Mouse (Mus musculus) layer of hippocampus, postnatal 25 days (tissue): ENCODE results near the gene Gli2. TPM values are rescaled to one million over a fixed set of nuclear protein-coding genes. Genes with fewer than 3 reads are reported as not detected.

Experiments
- DNase-seq, 2 experiments: peaks; one replicate each; pipeline ENCODE4 v3.0.0; 2022; ENCODE audit warnings: mixed read lengths in 2 of 2, low spot score in 1 of 2; ENCODE audit errors: extremely low spot score in 1 of 2
- total RNA-seq, 2 experiments: library from RNA; stranded (reverse); gene quantifications; 2 replicates each; pipeline ENCODE4 v1.2.3; 2021

The Gli2 gene
- total RNA-seq: 1 to 10 TPM; 3.4 to 4.1 TPM

- peak; percentile 75 to 79 for DNase-seq
Measured at GRCm38 (mm10) chr1:119053402-119053841, at the start of gene Gli2. Gli2 (minus strand) TSS chr1:119053619.

- DNase-seq: no peak
Measured at GRCm38 (mm10) chr1:119097921-119098521, 44.6 kb upstream of the Gli2 start.

- peak; percentile 56 to 83 for DNase-seq
Measured at GRCm38 (mm10) chr1:119093739-119094138, 40.3 kb upstream of the Gli2 start.

- DNase-seq: no peak
Measured at GRCm38 (mm10) chr1:119089887-119090620, 36.6 kb upstream of the Gli2 start.

- DNase-seq: peak; percentile 71 to 92
Measured at GRCm38 (mm10) chr1:119087539-119087938, 34.1 kb upstream of the Gli2 start.

GRCm38 (mm10) chr1:119085771-119086170 is 32.4 kb upstream of the Gli2 start:
- no peak for DNase-seq

GRCm38 (mm10) chr1:119083468-119083921 is 30.1 kb upstream of the Gli2 start:
- peak; percentile 41 to 62 for DNase-seq

- peak; percentile 43 to 73 for DNase-seq
Measured at GRCm38 (mm10) chr1:119082231-119082991, 29.0 kb upstream of the Gli2 start.

GRCm38 (mm10) chr1:119077933-119078332 is 24.5 kb upstream of the Gli2 start:
- DNase-seq: no peak

GRCm38 (mm10) chr1:119076333-119076732 is 22.9 kb upstream of the Gli2 start:
- DNase-seq: no peak

GRCm38 (mm10) chr1:119075916-119076315 is 22.5 kb upstream of the Gli2 start:
- no peak for DNase-seq

GRCm38 (mm10) chr1:119075500-119075899 is 22.1 kb upstream of the Gli2 start:
- DNase-seq: no peak

GRCm38 (mm10) chr1:119074910-119075309 is 21.5 kb upstream of the Gli2 start:
- DNase-seq: no peak

GRCm38 (mm10) chr1:119073876-119074275 is 20.5 kb upstream of the Gli2 start:
- DNase-seq: no peak

GRCm38 (mm10) chr1:119064892-119065671 is 11.7 kb upstream of the Gli2 start:
- DNase-seq: no peak

GRCm38 (mm10) chr1:119056491-119056890 is 3.1 kb upstream of the Gli2 start:
- no peak for DNase-seq

- no peak for DNase-seq
Measured at GRCm38 (mm10) chr1:119055801-119056200, 2.4 kb upstream of the Gli2 start.

- no peak for DNase-seq
Measured at GRCm38 (mm10) chr1:119054468-119054867, 1.0 kb upstream of the Gli2 start.

GRCm38 (mm10) chr1:119053872-119054354 is 494 bp upstream of the Gli2 start:
- DNase-seq: no peak

- DNase-seq: no peak
Measured at GRCm38 (mm10) chr1:119052631-119053177, 715 bp downstream of the Gli2 start.
